Mouse (Mus musculus) brain, embryonic 18.5 days (tissue): ENCODE measurements around the gene Zpr1.
A peak's percentile ranks its signal among the peaks of the same experiment; 100 is the strongest.

Experiments
- DNase-seq: peaks from one replicate; pipeline ENCODE4 v3.0.0-alpha.2; 2012; ENCODE audit warnings: low read depth, low spot score

Gene Zpr1

GRCm38 (mm10) chr9:46272677-46273454 lies at the start of gene Zpr1:
TSS of gene Zpr1 (plus strand) at chr9:46273064.
- peak; percentile 90 for DNase-seq

DNA sequence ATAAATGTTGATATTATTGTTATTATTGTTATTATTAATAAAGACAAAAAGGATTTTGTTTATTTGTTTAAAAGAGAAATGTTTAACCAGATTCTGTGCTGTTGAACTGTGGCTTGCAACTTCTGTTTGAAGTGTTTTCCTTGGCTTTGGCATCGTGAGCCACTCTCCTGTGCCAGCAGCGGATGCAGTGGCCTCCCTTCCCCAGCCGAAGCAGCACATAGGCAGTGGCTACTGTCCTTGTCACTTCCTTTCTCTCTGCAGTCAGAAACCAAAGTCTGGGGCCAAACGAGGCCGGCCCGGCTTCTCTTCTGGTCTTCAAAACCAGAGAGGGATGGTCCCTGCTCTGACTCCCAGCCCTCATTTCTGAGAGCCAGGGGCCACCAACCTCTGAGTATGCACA lies 49.8 kb upstream of the Zpr1 start:
- no peak for DNase-seq

GRCm38 (mm10) chr9:46224101-46224500 lies 48.8 kb upstream of the Zpr1 start:
- DNase-seq: no peak

- DNase-seq: no peak
Observed at GRCm38 (mm10) chr9:46224945-46225660, 47.8 kb upstream of the Zpr1 start.

DNA sequence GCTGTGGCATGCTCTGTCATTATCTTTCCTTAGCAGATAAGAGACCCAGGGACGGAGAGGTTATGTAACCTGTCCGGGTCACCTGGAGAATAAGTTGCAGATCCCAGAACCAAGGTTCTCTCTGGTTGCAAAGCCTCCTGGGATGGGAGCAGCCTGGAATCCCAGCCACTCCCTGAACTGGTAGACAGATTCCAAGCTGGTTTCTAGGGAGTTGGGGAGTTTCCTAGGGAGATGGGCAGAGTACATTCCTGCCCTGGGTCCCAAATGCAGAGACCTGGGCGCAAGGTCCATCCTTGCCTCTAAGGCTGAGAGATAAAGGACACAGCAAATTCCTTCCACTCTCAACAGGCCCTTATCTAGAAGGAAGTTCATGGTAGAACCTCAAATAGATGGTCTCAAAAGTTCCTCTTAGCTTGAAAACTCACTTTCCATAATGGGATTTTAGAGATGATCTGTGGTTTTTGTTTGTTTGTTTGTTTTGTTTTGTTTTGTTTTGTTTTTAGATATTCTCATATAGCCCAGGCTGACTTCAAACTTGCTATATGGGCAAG lies 45.7 kb upstream of the Zpr1 start:
- no peak for DNase-seq

DNA sequence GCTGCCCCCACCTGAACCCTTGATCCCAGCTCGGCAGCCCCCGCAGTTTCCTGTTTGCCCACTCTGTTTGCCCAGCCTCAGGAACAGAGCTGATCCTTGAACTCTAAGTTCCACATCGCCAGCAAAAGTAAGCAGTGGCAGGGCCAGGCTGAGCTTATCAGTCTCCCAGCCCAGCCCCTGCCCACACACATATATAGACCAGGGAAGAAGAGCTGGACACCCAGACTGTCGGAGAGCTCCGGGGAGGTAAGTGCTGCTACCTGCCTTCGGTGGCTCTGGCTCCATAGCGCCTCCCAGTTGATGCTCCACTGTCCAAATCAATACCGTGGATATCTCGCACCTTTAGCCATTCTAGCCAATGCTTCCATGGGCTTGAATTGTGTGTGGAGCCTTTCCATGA lies 44.4 kb upstream of the Zpr1 start, which contains the start of gene Apoa1:
TSS of gene Apoa1 (plus strand) at position 90 of the 400 bp plus-strand sequence.
- DNase-seq: no peak

DNA sequence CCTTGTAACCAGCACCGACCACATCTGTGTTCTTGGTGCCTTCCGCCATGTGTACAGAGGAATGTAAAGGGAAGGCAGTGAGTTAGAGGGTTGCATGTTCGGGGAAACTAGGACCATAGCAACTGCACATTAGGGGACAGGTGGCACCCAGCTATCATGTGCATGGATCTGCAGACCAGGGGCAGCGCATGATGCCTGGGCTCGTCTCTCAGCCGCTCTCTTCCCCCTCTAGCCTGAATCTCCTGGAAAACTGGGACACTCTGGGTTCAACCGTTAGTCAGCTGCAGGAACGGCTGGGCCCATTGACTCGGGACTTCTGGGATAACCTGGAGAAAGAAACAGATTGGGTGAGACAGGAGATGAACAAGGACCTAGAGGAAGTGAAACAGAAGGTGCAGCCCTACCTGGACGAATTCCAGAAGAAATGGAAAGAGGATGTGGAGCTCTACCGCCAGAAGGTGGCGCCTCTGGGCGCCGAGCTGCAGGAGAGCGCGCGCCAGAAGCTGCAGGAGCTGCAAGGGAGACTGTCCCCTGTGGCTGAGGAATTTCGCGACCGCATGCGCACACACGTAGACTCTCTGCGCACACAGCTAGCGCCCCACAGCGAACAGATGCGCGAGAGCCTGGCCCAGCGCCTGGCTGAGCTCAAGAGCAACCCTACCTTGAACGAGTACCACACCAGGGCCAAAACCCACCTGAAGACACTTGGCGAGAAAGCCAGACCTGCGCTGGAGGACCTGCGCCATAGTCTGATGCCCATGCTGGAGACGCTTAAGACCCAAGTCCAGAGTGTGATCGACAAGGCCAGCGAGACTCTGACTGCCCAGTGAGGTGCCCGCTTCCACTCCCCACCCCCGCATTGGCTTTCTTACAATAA lies 43.1 kb upstream of the Zpr1 start:
- DNase-seq: peak; percentile 80

DNA sequence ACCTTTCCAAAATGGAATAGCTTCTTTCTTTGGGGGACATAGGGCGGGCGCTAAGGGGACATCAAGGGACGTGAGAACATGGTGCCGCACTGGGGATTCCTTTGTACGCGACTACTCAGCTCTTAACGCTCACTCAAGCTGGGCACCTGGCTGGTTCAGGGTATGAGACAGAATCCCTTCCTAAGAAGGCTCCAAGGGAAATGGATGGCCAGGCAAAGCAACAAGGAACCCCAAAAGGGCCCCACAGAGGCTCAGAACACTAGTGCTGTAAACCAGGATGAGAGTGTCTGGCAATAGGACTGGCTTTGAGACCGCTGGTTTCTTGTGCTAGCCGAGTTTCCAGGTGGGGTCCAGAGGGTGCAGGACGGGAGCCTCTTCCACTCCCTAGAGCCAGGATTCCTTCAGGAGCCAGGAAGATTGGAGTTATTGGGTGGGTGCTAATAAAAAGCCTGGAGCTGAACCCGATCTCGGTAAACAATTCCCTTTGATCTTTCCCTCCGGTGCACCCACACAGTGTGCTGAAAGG lies 42.4 kb upstream of the Zpr1 start:
- peak; percentile 1 for DNase-seq

DNA sequence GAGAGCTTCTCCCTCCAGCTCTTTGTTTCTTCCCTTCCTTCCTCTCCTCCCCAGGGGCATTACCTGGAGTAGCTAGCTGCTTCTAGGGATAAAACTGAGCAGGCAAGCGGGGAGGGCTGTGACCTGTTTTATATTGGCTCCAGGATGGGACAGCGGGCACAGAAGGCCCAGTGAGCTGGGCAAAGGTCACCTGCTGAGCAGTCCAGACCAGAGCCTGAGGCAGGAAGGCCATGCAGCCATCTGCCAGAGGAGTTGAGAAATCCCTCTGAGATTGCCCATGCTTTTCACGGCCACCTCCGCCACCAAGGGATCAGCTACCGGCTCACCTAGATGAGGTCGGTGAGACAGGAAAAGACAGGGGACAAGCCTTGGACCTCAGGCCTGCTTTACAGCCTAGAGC lies 37.7 kb upstream of the Zpr1 start:
- DNase-seq: no peak

- no peak for DNase-seq
Observed at GRCm38 (mm10) chr9:46235596-46235648, 37.4 kb upstream of the Zpr1 start, which contains the start of gene Apoc3. TSS of gene Apoc3 (minus strand) at chr9:46235636.

- DNase-seq: no peak
Observed at GRCm38 (mm10) chr9:46235649-46236048, 37.2 kb upstream of the Zpr1 start.

DNA sequence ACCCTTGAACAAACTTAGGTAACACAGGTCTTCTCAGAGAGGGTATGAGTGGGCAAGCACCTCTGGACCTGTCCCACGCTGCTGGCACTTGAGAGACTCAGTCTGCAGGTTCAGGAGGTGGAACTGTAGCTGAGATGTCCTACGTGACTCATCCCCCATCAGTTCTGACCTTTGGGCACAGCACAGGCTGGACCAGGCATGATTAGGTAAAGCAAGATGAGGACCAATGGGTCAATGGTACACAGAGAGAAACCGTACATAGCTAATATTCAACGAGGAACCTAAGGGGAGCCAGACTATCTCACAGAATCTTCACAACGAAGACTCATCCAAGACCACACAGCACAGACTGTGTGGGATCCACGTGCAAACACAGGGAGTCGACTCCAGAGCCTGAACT lies 34.0 kb upstream of the Zpr1 start:
- DNase-seq: no peak

- DNase-seq: no peak
Observed at GRCm38 (mm10) chr9:46240526-46241153, 32.2 kb upstream of the Zpr1 start, which contains the start of gene Apoa4. TSS of gene Apoa4 (plus strand) at chr9:46240696.

- no peak for DNase-seq
Observed at GRCm38 (mm10) chr9:46241818-46242217, 31.0 kb upstream of the Zpr1 start.

DNA sequence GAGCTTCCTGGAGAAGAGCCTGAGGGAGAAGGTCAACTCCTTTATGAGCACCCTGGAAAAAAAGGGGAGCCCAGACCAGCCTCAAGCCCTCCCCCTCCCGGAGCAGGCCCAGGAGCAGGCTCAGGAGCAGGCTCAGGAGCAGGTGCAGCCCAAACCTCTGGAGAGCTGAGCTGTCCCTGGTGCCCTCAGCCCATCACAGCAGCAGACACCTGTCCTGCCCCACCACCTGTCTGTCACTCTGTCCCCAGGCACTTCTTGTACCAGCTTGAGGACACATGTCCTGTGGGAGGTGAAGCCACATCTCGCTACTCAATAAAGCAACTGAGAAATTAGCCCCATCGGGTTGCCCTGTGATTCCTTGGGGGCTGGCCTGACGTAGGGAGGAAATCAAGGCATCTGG lies 29.7 kb upstream of the Zpr1 start:
- no peak for DNase-seq

- no peak for DNase-seq
Observed at GRCm38 (mm10) chr9:46243584-46243983, 29.3 kb upstream of the Zpr1 start.

GRCm38 (mm10) chr9:46246752-46247324 lies 26.0 kb upstream of the Zpr1 start:
- DNase-seq: peak; percentile 67

DNA sequence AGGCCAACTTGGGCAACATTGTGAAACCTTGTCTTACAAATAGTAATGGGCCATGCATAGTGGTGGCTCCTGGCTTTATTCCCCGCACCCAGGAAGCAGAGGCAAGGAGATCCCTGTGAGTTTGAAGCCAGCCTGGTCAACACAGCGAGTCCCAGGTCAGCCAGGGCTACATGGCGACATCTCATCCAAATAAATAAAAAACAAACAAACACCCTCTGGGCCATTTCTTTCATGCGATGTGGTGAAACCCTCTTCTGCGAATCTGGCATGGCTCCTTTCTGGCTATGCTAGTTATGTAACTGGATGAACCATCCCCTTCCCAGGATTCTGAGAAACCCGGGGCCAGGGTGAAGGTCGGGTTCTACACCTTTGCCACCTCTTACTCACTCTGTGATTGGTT lies 16.7 kb upstream of the Zpr1 start:
- no peak for DNase-seq

DNA sequence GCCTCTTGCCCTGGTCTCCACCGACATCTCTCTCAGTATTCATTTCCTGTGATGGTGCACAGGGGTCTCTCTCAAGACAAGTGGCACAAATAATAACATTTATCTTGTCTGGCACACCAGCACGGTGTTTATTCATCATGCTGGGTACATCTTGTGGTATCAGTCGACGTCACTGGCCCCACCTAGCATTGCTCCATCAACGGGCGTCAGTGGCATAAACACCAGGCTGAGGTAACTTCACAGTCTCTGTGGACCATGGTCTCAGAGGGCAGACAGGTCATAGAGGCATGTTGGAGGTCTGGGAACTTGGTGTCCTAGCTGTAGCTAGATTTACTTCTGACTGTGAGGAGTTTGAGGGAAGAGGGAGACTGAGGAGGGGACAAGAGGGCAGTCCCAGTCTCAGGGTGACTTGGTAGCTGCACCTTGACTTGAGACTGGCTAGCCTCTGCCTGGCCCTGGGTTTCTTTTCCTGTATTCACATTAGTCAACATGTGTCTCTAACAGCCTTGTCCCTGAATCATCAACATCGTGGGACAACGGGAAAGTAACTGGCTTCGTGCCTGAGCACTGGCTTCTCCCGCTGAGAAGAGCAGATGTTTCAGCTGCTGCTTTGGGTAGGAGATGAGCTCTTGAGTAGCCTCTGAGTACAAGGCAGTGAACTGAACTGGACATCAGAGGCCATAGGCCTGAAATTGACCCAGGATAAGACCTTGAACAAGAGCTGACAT lies 16.0 kb upstream of the Zpr1 start:
- no peak for DNase-seq

DNA sequence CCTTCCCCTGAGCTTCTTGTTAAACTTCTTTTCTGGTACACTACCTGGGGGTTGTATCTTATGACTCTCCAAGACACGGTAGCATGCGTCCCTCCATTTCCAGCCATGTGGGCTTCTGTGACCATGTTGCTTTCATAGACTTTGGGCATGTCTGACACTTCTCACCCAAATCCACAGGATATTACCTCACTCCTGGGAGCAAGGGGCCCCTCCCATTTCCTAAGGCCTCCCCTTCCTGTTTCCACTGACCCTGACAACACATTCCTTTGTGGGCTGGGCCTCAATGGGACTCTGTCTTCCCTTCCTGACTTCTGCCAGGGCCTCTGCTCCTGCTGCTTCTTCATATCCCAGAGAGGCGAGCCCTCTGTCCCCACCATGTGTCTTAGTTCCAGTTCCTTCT lies 15.3 kb upstream of the Zpr1 start:
- no peak for DNase-seq

- DNase-seq: no peak
Observed at GRCm38 (mm10) chr9:46259111-46259510, 13.8 kb upstream of the Zpr1 start.
